Mouse (Mus musculus) bone marrow macrophage, adult 2 months (primary cell): ENCODE data around the gene Tnfsf12.

Source experiments
- CTCF ChIP-seq: IDR thresholded peaks from 2 replicates; pipeline ENCODE4 v1.5.1; 2012; ENCODE audit warnings: low read depth, mild to moderate bottlenecking, low read length, moderate library complexity
- POLR2A ChIP-seq: IDR thresholded peaks from 2 replicates; pipeline ENCODE4 v1.6.1; 2012; ENCODE audit warnings: mild to moderate bottlenecking, low read depth, low read length, borderline replicate concordance

DNA sequence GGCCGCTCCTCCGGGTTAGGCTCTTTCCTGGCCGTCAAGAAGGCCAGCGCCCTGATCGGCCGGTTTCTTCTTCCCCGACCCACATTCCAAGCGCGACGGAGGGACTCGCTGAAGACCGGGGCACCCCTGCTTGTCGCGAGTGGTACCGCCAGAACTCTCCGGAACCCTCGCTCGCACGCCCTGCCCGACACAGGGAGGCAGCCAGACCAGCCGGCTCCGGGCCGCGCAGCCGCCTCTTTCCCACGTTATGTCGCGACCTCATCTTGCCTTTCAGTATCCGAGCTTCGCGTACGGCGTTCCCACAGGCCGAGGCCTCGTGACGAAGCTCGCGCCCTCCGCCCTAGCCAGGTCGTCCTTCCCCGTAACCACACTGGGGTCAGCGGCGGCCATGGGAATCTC is 23.9 kb downstream of the Tnfsf12 start:
- TF ChIP-seq CTCF (no peak), POLR2A (no peak)
